Mouse (Mus musculus): ENCODE data around the gene Smim24.

DNA sequence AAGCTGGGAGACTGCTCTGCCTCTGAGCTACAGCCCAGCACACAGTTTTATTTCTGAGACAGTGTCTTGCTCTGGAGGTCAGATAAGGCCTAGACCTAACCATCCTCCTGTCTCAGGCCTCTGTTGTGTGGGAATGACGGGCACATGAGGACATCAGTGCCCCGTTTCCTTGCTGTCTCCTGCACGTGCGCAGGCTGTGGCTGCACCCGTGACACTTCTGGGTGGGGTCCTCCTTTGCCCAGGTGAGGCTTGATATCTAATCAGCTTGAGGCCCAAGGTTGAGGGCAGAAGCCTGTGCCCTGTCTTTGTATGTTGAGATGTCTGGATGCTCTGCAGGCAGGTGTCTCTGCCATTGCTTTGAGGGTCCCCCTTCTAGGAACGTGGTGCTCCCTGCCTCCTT lies 581 bp upstream of the Smim24 start:
- TF ChIP-seq POLR2A (IDR thresholded peaks at IDR 0.05; ENCODE audit: extremely low read depth, insufficient read depth, low read length) (no peak), CTCF (IDR thresholded peaks at IDR 0.05; ENCODE audit: low read depth, low read length) (no peak)
